Mouse (Mus musculus): ENCODE results near the gene Ccdc167. TPM values are rescaled to one million over a fixed set of nuclear protein-coding genes. Genes with fewer than 3 reads are reported as not detected.

Ccdc167 gene
- polyA plus RNA-seq, 1 experiment from 2014 or later, result 13.5 TPM

Other genes with a start within 250 kb of the Ccdc167 start
- gene Pim1, start 226.3 kb downstream of the Ccdc167 start, polyA plus RNA-seq (2014; fragmentation: Nextera tagmentation; extraction: Ambion mirVana), result 6.4 and 7.8 TPM in 2 replicates
- not detected in 2 replicates for gene Gm17657, start 167.4 kb downstream of the Ccdc167 start, polyA plus RNA-seq (2014; fragmentation: Nextera tagmentation; extraction: Ambion mirVana)
- gene Tbc1d22b, start 167.3 kb downstream of the Ccdc167 start, polyA plus RNA-seq (2014; fragmentation: Nextera tagmentation; extraction: Ambion mirVana), result 27.8 and 30.5 TPM in 2 replicates
- 0.50 and 0.53 TPM in 2 replicates for gene Tmem217, start 164.7 kb downstream of the Ccdc167 start, polyA plus RNA-seq (2014; fragmentation: Nextera tagmentation; extraction: Ambion mirVana)
- 82.2 and 89.6 TPM in 2 replicates for gene Rnf8, start 102.3 kb downstream of the Ccdc167 start, polyA plus RNA-seq (2014; fragmentation: Nextera tagmentation; extraction: Ambion mirVana)
- gene Gm28043, start 102.2 kb downstream of the Ccdc167 start, polyA plus RNA-seq (2014; fragmentation: Nextera tagmentation; extraction: Ambion mirVana), result 1.8 and 2.6 TPM in 2 replicates
- gene Cmtr1, start 56.4 kb downstream of the Ccdc167 start, polyA plus RNA-seq (2014; fragmentation: Nextera tagmentation; extraction: Ambion mirVana), result 103 and 109 TPM in 2 replicates